Mouse (Mus musculus) monocyte, adult 5-6 weeks (primary cell): ENCODE measurements around the gene Aqp2. TPM values are rescaled to one million over a fixed set of nuclear protein-coding genes. Genes with fewer than 3 reads are reported as not detected.

Source experiments
- ATAC-seq: fragments of 153-309, 156-312 bp; replicated peaks from 2 replicates; pipeline ENCODE4 v1.8.0; 2017; ENCODE audit warnings: mild to moderate bottlenecking; ENCODE audit not compliant: low TSS enrichment, insufficient number of reproducible peaks, severe bottlenecking, poor library complexity, low FRiP score
- total RNA-seq: library from RNA; stranded (forward); fragments of 200-1000, 200-491, 200-594 nt; gene quantifications from 3 replicates; pipeline ENCODE4 v1.2.3, GENCODE M21; 2017

The Aqp2 gene
- total RNA-seq = not detected in 3 replicates

DNA sequence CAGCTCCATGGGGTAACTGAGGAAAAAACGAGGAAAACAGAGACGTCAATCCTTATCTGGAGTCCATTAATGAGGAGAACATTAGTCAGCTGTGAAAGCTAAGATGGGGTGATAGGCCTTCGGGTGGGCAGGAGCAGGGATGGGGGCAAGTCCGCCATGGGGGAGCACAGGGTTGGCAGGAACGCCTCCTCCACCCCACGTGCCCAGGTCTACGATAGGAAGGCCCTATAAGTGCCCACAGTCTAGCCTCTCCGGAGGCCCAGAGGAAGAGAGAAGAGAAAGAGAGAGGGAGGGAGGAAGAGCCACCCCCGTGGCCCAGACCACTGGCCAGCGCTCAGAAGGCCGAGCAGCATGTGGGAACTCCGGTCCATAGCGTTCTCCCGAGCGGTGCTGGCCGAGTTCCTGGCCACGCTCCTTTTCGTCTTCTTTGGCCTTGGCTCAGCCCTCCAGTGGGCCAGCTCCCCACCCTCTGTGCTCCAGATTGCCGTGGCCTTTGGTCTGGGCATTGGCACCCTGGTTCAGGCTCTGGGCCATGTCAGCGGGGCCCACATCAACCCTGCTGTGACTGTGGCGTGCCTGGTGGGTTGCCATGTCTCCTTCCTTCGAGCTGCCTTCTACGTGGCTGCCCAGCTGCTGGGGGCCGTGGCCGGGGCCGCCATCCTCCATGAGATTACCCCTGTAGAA, at the start of gene Aqp2:
Gene Aqp2, plus strand, starts transcription at position 254 of the 684 bp plus-strand sequence.
- ATAC-seq = no peak

DNA sequence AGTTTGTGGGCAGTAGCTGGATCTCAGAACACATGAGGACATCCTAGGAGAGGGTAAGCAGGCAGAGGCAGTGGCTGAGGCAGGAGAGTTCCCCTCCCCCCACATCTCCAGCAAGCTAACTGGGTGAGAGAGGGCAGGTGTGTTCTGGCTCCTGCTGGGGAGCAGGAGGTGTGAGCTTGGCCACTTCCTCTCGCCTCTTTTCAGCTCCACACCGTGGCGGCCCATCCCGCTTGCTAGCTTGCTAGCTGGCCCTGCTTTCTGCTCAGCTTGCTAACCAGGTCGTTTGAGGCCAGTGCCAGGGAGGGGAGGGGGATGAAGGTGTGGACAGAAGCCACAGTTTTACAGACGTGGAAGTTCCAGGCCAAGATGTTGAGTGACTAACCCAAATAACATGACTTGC, 47.7 kb upstream of the Aqp2 start:
- ATAC-seq = no peak

DNA sequence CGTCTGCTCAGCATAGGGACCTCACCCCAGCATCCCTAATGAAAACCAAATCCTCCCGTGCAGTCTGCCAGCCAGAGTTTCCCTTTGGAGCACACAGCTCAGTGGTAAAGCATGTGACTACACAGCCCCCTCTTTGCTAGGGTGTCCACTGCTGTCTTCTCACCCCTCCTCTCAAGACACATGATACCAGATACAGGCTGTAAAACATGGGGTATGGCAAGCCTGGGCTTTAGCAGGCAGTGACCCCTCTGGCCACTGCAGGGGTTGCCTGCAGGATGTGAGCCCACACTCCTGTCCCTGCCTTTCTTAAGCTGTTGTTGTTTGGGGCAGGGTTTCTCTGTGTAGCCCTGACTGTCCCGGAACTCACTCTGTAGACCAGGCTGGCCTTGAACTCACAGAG, 46.8 kb upstream of the Aqp2 start:
- ATAC-seq = no peak

DNA sequence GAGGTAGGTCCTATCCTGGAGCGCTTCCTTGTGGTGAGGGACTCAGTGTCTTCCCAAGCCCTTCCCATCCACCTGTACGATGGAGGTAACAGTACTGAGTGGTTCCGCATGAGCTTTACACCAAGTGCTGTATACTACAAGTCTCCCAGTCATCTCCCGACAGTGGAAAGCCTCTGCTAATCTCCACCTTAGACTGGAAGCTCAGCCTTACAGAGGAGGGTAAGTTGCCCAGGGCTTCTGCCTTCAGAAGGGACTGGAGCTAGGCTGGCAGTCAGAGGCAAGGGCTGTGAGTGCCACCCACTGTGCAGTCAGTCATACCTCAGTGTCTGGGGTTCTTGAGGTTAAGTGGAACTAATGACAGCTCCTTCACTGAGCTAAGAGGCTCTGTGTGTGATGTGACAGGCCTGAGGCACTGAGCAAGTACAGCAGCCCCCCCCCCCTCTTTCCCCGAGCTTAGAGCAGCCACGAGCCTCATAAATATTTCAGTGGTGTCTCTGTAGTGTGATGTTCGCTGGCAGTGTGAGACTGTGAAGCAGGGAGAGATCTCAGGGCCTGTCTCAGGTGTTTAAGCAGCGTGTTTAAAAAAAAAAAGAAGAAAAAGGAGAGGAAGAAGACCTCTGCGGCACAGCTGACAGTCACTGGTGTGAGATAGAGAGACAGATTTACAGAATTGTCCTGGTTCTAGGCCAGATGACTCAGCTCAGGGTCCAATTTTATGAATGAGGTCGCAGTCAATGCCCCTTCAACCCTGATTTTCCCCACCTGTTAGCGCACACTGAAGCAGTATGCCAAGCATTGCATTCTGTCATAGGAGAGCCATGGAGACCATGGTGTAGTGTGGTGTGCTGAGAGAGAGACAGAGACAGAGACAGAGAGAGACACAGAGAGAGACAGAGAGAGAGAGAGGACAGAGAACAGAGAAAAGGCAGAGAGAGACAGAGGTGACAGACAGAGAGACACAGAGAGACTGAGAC, 41.7 kb upstream of the Aqp2 start:
- no peak for ATAC-seq

DNA sequence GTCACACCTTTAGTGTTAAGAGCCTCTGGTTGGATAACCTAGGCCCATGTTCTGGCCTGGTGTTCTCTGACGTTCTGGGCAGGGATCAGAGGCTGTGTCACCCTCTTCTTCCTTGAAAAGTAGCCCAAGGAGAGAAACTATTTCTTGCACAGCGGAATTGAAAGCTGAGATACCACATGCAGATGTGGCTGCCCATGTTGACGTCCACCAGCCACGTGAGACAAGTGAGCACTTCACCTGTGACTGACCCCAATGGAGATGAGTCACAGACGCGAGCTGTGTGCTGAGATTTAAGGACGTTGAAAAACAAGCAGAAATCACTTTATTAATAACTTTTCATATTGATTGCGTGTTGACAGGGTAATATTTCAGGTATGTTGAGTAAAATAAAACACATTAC, 39.0 kb upstream of the Aqp2 start:
- ATAC-seq = no peak

DNA sequence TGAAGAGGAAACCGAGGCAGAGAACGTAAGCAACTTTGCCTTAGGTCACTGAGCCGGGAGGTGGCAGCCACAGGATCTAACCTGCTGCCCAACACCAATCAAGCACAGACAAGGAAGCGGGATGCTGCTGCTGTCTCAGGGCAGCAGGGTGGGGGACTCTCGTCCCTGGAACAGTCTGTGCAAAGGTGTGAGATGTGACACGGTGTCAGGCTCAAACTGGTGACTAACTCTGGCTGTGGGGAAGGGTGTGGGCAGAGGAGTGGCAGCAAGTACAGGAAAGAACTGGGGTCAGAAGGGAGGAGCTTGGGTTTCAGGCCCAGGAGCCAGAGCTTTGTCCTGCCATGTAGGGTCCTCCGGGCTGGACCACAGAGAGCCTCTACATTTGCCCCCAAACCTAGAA, 34.8 kb upstream of the Aqp2 start:
- ATAC-seq = no peak

DNA sequence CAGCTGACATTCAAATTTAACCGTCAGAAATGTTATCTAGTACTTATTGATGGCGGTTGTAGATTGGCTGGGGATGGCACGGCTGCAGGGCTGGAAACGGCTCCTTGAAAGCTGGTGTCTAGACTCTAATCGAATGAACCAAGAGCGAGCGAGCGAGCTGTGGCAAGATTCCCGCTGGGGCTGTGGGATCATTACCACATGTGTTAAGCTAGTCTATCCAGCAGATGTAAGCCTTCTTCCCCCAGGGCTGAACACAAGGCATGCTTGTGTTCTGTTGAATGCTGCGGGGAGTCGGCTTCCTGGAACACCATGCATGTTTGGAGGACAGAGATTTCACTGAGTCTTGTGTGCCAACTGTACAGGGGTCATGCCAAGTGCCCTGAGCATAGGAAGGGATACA, 32.3 kb upstream of the Aqp2 start:
- no peak for ATAC-seq

DNA sequence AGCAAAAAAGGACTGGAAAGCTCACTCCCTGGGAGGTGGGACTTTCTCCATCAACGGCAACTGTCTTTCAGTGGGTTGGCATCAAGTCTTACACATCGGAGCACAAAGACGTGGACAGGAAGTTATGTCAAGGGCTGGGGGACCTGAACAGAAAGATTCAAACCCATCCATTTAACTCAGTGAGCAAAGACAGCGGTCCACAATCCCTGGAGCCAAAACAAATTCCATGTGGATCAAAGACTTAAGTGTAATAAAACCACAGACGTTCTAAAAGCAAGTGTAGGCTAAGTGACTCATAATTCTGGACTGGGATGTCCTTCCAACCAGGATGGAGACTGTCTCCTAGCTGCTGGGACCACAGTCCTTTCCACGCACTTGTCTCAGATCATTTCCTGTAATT, 31.1 kb upstream of the Aqp2 start:
- ATAC-seq = no peak

DNA sequence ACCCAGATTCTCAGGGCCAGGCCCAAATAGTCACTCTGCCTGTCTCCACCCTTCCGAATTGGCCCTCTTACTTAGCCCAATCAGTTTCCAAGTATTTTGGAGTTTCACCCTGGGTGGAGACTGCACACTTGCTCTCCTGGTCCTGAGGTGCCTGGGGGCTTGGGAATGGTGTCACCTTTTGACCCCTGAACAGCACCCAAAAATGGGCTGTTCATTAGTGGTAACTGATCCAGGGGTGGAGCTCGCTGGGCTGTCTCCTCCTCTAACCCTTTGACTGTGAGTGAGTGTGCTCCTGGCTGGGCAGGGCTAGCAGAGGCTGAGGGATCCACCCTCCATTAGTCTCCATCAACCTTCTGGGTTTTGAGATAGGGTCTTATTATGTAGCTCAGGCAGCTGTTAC, 29.0 kb upstream of the Aqp2 start:
- no peak for ATAC-seq

DNA sequence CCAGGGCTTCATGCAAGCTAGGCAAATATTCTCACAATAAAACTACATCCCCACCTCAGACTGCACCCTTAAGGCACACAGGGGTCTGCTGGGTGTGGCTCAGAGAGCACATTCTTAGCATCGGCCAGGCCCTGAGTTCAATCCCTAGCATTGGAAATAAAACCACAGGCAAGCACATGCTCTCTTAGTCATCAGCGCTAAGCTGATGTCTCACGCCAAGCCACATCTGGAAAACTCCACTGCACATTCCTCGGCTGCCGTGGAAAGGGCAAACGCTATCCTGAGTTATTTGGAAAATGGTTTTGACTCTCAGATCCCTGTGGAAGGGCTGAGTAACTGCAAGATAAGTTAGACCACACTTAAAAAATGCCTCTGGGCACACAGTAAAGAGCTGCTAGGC, 25.1 kb upstream of the Aqp2 start:
- no peak for ATAC-seq

DNA sequence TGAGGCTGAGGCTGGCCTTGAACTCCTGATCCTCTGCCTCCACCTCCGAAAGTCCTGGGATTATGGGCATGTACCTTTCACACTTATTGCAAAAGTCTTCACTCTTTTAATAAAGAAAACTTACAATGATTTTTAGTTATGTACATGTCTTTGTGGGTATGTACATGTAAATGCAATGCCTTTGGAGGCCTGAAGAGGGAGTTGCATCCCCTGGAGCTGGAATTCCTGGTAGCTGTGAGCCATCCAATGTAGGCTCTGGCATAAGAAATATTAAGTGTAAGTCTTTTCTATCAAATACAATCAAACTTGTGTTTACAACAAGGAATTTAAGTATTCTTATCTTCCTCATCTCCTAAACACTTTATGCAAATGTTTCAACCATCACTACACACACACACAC, 19.9 kb upstream of the Aqp2 start:
- ATAC-seq = no peak

DNA sequence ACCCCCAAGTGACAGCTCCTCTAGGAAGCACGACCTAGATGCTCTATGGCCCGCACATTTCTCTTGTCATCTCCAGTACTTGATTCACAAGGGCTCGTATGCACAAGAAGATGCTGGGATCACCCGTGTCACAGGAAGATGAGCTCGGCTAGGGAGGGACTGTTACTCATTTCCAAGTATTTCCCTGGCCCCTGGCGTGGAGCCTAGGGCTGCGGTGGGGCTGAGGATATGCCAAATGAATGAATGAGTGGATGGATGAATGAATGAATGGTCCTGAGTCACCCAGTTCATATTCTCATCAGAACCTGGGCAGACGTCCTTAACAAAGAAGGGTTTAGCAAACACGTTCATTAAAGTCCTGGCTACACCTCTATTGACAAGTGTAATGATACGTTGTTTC, 18.6 kb upstream of the Aqp2 start:
- no peak for ATAC-seq

DNA sequence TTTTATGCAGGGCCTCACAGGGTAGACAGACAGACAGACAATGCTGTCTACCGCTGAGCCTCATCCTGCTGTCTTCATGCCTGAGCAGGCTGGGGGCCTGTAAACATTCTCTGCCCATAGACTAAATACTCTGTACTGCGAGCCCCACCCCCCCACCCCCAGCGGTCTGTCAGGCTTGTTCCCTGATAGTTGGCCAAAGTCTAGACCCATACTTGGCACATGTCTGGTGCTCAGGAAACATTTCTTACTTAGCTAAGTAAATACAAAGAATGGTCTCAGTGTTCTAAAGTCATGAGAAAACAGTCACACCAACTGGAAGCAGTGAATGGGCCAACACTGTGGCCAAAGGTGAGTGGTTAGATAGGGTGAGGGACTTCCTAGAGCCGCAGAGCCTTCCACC, 11.5 kb upstream of the Aqp2 start:
- ATAC-seq = no peak

DNA sequence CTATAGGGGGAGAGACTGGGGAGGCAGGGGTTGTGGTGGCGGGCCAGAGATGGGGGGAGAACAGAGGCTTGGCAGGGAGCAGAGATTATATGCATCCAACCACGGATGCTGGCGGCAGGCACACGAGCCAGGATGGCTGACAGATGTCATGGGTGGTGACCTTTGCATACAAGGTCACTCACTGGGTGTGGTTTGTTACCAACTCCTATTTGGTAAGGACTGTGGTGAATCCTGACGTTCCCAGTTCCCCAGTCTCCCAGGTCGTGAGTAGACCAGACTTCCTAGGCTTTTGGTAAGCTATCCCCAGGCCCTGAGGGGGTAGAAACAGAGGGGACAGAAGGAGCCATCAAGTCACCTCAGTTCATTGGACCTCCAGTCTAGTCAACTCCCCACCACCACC, 10.2 kb upstream of the Aqp2 start:
- ATAC-seq = no peak

DNA sequence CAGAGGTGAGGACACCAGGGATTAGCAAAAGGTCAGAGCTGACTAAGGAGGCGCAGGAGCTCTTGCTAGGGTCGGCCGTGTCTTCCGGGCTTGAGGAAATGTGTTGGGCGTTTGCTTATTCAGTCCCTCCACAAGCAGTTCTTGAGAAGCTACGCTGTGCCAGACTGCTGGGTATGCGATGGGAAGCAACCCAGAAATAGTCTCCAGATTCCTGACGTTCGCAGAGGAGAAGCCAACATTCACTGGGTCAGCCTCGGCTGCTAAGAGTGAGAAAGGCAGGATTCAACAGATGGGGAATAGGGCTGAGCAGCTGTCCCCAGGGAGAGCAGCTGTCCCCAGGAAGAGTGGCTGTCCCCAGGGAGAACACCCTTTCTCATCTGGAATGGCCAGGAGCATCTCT, 9.7 kb upstream of the Aqp2 start:
- no peak for ATAC-seq

DNA sequence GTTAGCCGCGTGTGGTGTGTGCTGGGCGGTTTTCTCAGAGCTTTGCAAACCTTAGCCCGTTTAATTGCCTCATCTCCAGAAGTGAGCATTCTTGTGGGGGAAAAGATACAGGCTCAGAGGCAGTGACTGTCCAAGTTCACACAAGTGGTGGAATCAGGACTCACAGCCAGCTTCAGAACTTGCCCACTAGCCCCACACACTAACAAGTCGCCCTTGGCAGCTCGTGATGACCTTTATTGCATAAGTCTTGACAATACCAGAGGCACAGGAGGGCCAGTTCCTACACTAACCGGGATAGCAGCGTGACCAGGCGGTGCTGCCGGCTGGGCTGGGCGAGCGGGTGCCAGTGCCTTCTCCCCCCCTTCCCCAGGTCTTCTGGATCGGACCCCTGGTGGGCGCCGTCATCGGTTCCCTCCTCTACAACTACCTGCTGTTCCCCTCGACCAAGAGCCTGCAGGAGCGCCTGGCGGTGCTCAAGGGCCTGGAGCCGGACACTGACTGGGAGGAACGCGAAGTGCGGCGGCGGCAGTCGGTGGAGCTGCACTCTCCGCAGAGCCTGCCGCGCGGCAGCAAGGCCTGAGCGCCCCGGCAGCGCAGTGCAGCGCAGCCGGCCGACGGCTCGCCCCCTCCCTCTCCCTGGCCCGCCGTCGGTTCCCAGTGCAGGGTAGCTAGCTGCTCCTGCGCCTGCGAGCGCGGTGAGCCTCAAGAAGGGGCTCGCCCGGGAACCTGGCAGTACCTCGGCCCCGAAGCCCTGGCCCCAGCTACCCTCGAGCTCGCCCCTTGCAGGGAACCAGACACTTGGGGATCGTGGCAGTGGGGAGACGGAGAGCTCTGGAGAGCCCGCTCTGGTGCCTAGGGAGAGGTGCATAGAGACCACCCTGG, 4.8 kb downstream of the Aqp2 start:
- ATAC-seq = no peak

DNA sequence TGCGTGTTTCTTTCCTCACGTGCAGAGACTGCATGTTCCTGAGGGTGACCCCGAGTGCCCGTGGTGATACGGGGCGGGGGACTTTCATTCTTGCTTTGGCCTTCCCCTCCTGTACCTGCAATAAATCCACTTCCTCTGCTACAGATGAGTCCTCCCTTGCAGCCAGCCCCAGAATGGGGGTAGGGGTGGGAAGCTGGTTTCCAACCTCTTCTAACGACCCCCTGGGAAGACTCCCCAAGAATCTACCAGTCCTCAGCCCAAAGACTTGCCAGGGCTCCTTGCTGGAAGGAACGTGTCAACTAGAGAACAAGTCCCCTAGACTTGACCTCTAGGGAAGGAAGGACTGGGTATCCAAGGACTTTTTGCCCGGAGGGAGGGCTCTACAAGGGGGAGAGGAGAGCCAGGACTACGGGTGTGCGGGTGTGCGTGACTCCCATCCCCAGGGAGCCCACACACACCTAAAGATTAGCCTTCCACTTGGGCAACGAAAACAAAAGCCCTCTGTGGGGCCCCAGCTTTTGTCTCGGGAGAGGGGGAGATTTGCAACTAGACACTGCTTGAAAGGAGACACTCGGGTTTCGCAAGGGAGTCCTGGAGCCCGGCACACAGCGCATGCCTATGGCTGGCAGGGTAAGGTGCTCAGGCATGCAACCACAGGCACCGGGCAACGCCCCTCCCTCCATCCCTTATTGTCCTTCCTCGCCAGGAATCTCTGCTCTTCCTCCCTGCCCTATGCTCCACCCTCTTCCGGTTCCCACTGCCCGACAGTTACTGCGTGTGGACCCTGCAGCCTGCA, 5.8 kb downstream of the Aqp2 start:
- ATAC-seq = no peak

DNA sequence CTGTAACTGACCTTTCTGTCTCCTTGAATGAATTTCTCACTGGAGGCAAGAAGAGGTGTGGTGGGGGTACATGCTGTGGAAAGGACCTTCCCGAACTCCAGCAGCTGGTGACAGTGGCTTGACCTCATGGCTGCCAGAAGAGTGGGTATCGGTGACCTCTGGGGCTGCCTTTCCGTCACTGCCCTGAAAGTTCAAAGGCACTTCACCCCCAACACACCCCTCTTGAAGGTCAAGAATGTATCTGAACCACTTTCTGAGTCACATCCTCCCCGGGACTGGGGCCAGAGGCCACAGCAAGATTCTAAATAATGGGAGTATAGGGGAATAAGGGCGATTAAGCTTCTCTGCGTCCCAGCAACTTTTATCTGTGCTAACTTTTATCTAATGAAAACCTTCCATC, 6.9 kb downstream of the Aqp2 start:
- no peak for ATAC-seq

DNA sequence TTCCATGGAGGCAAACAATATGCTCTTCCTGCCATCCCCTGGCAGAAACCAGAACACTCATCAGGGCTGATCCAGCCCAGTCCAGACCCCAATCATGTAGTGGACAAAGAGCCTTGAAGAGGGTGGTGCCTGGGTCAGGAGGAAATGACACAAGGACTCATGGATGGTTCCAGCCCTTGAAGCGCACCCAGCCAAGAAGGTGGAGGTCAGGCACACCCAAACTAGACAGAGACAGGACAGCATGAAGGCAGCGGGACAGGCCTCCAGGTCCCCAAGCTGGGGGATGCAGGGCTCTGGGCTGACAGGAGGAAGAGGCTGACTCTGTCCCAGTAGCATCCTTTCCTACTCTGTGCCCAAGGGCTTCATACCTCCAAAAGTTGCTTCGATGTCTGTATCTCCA, 7.7 kb downstream of the Aqp2 start:
- ATAC-seq = no peak
